Mouse (Mus musculus) kidney, adult 18-20 months (tissue): ENCODE measurements around the gene Tmem104.
A peak's percentile ranks its signal among the peaks of the same experiment; 100 is the strongest.

ENCODE experiments used
- DNase-seq: peaks from one replicate; pipeline ENCODE4 v3.0.0; 2021

Gene Tmem104

GRCm38 (mm10) chr11:115167631-115168249, 19.5 kb upstream of the Tmem104 start:
- DNase-seq, result no peak

- DNase-seq, result no peak
Observed at GRCm38 (mm10) chr11:115169430-115169829, 17.9 kb upstream of the Tmem104 start.

GRCm38 (mm10) chr11:115171125-115171524, 16.2 kb upstream of the Tmem104 start:
- DNase-seq, result peak; percentile 78

GRCm38 (mm10) chr11:115172825-115173287, 14.4 kb upstream of the Tmem104 start:
- DNase-seq, result peak; percentile 74

- DNase-seq, result no peak
Observed at GRCm38 (mm10) chr11:115173549-115174339, 13.5 kb upstream of the Tmem104 start.

- no peak for DNase-seq
Observed at GRCm38 (mm10) chr11:115176399-115177190, 10.7 kb upstream of the Tmem104 start.

- DNase-seq, result peak; percentile 79
Observed at GRCm38 (mm10) chr11:115177559-115178195, 9.6 kb upstream of the Tmem104 start.

- DNase-seq, result no peak
Observed at GRCm38 (mm10) chr11:115178766-115179165, 8.5 kb upstream of the Tmem104 start.

GRCm38 (mm10) chr11:115179191-115179590, 8.1 kb upstream of the Tmem104 start:
- DNase-seq, result no peak

- DNase-seq, result peak; percentile 68
Observed at GRCm38 (mm10) chr11:115179881-115180280, 7.4 kb upstream of the Tmem104 start.

- peak; percentile 88 for DNase-seq
Observed at GRCm38 (mm10) chr11:115181913-115182638, 5.2 kb upstream of the Tmem104 start.

- DNase-seq, result no peak
Observed at GRCm38 (mm10) chr11:115184973-115185372, 2.3 kb upstream of the Tmem104 start.

GRCm38 (mm10) chr11:115187693-115188092, 406 bp downstream of the Tmem104 start, which contains the start of gene Nat9:
TSS of gene Nat9 (minus strand) at chr11:115187859.
- DNase-seq, result no peak

- DNase-seq, result no peak
Observed at GRCm38 (mm10) chr11:115188539-115189231, 1.4 kb downstream of the Tmem104 start.

- no peak for DNase-seq
Observed at GRCm38 (mm10) chr11:115189304-115189703, 2.0 kb downstream of the Tmem104 start.

GRCm38 (mm10) chr11:115192180-115192579, 4.9 kb downstream of the Tmem104 start:
- peak; percentile 63 for DNase-seq

- no peak for DNase-seq
Observed at GRCm38 (mm10) chr11:115194693-115195092, 7.4 kb downstream of the Tmem104 start.

- no peak for DNase-seq
Observed at GRCm38 (mm10) chr11:115195933-115196332, 8.6 kb downstream of the Tmem104 start.

- DNase-seq, result no peak
Observed at GRCm38 (mm10) chr11:115197558-115197957, 10.3 kb downstream of the Tmem104 start.

GRCm38 (mm10) chr11:115198932-115199384, 11.7 kb downstream of the Tmem104 start:
- DNase-seq, result no peak

- DNase-seq, result no peak
Observed at GRCm38 (mm10) chr11:115200520-115200919, 13.2 kb downstream of the Tmem104 start.
